Mouse (Mus musculus) CD4-positive, CD25-positive, alpha-beta regulatory T cell, adult 4 months (primary cell): ENCODE measurements around the gene Tns4. TPM values are rescaled to one million over a fixed set of nuclear protein-coding genes. Genes with fewer than 3 reads are reported as not detected.

Experiments used
- ATAC-seq: one replicate; pipeline ENCODE4 v1.8.0; 2017
- polyA plus RNA-seq, 2 experiments: library from polyadenylated mRNA; unstranded; fragments of 100-300 nt; shearing (Covaris generic); gene quantifications; one replicate each; pipeline ENCODE4 v1.2.1; 2017

Gene Tns4
- polyA plus RNA-seq, result under 1 TPM in 1 of 2 experiments, not detected in 1; 0.35 TPM

GRCm38 (mm10) chr11:99089077-99089601 lies at the start of gene Tns4:
Tns4 (minus strand) TSS chr11:99089306.
- ATAC-seq, result no peak

- ATAC-seq, result no peak
Observed at GRCm38 (mm10) chr11:99137385-99137784, 48.3 kb upstream of the Tns4 start.

DNA sequence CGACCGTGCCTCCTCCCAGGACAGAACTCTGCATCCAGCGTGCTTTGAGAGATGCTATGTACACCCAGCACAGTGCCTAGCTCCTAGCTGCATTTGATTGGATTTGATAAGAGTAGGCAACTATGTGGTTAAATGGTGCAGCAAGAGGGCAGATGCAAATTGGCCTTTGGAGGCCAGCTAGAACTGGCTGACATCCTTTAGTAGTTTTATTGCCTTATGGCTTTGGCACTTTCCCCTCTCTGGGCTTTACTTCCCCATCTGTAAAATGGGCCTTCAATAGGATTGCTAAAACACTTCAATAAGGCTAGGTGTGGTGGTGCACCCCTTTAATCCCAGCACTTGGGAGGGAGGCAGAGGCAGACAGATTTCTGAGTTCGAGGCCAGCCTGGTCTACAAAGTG lies 47.9 kb upstream of the Tns4 start:
- no peak for ATAC-seq

- ATAC-seq, result peak; percentile 65
Observed at GRCm38 (mm10) chr11:99136361-99136760, 47.3 kb upstream of the Tns4 start.

GRCm38 (mm10) chr11:99135047-99135440 lies 45.9 kb upstream of the Tns4 start:
- no peak for ATAC-seq

DNA sequence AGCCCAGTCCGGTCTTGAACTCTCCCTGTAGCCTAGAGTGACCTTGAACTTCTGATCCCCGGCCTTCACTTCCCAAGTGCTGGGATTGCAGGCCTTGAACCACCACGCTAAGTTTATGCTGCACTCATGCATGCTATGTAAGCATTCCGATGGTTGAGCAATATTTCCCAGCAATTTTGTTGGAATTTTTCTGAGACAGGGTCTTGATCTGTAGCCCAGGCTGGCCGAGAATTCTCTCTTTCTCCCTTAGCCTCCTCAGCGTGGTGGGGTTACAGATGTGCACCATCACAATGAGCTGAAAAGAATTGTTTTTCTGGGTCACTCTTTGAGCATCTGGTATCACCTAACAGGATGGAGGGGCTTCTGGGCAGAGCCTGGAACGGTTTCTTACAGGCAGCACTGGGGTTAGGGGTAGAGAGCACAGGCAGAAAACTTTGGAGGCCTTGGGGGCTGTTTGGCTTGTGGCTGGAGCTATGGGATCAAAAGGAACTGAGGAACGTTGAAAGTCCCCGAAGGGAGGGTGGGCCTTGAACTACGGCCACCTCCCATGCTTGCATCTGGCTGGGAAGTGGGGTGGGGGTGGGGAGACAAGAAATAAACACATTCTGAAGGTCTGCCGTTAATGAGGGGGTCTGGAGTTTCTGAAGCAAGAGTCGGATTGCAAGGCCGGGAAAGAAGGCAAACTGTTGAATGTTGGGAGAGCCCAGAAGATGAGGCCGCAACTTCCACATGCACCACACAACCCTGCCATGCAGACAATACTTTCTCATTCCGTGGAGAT lies 45.4 kb upstream of the Tns4 start:
- ATAC-seq, result no peak

GRCm38 (mm10) chr11:99133285-99133897 lies 44.3 kb upstream of the Tns4 start:
- no peak for ATAC-seq

DNA sequence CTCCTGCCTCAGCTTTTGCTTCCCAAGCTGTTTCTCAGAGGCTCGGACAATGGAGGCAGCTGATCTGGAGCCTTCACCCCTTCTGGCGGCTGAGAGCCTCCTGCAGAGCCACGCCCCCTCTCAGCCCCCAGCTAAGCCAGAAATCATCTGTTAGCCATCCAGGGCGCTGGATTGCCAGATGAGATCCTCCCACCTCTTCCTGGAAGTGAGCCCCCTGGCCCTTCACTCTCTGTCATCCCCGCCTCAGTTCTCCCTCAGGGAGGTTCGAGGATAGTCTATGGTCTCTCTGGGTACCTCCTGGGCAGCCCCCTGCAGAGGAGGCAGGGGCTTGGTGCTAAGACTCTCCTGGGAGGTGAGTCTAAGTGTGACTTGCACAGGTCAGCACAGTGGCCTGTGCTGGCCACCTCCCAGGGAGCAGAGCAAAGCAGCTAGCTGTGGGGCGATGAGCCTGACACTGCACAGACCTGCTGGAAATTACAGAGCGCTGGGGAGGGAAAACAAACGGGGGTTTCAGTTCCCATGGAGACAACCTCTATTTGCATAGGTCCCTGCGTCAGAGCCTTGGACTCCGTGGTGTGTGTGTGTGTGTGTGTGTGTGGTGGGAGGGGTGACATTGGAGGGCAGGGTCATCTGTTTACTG lies 43.1 kb upstream of the Tns4 start:
- ATAC-seq, result peak; percentile 47

DNA sequence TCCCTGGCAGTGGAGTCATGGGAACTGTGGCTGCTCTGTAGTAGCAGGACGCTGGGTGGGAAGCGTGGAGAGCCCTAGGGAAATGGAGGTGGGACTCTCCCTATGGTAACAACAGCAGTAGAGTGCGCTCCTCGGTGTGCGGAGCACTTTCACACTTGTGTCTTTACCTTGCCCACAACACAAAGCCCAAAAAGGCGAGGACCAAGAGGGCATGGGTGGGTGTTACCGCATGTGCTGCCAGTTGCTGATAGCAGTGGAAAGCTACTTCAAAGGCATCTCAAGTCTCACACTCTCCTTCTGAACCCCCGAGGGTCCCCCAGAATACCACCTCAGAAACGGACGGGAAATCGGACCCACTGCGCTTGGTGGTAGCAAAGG lies 42.3 kb upstream of the Tns4 start:
- peak; percentile 15 for ATAC-seq

DNA sequence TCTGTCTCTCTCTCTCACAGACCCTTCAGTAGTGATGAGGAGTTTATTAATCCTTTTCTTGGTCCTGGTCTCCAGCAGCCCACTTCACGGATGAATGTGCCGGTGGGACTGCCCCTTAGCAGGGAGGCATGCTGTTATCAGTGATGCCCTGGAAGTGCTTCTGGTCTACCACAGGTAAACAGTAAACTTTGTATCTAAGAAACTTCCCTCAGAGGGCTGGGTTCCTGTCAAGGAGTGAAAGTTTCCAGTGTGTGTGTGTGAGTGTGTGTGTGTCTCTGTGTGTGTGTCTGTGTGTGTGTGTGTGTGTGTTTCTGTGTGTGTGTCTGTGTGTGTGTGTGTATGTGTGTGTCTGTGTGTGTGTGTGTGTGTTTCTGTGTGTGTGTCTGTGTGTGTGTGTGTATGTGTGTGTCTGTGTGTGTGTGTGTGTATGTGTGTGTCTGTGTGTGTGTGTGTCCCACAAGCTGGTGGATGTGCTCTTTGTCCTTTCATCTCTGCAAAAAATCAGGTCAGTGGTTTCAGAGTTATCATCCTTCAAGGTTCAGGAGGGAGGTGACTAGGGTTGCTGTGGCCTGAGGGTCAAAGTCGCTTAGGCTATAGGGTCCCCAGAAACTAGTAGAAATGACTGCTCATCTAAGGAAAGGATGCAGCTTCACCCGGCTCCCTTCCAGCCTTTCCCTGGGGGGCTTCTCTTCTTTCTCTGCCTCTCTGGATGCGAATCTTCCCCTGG lies 41.8 kb upstream of the Tns4 start:
- ATAC-seq, result peak; percentile 80

DNA sequence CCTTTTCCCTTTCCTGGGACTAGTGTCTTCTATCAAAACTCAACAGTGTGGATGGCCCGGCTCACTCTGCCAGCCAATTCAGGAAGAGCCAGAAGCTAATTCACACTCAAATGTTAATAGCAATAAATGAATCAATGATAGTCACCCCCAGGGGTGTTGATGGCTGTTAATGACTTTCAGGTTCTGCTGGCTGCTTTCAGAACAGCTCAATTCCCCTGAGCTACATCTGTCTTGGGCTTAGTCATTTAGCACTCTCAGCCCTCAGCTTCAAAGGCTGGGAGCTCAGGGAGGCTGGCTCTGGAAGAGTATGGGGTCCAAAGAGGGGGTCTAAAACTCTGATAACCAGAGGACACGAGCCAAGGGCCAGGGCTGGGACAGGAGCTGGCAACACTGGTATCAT lies 40.2 kb upstream of the Tns4 start:
- ATAC-seq, result no peak

DNA sequence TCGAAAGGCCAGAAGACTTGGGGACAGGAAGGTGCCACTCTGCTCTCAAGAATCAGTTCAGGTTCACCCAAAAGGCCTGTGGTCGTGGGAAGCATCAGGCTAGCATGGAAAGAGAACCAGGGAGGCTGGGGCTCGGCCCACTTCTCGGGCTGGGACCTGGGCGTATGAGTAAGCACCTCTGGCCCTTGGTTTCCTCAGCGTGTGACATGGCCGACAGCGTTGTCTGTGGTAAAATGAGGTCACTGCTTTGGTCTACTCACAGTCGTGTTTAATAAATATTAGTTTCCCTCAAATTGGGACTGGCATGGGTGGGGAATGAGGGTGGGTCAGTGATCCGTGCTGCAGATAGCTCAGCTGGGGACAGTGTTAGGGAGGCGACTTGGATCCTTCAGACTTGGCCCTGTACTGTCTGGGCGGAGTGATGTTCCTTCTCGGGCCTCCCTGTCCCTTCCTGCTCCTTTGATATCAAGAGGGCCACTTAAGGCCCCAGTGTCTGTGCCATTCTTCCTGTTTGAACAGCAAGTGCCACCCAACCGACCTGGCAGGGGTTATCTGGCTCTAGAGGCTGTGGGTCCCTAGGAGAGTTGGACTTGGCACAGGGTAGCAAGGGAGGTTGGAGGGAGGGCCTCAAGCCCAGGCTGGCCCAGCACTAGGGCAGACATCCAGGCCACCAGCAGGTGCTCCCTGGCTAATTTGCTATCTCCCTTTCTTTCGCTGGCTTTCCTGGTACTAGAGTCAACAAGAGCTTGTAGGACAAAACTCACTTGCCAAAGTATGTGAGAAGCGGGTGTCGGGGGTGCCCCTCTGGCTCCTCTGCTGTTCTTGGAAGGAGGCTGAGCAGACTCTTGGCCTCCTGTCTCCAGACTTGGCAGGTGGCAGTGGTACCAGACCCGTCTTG lies 38.9 kb upstream of the Tns4 start:
- ATAC-seq, result no peak

DNA sequence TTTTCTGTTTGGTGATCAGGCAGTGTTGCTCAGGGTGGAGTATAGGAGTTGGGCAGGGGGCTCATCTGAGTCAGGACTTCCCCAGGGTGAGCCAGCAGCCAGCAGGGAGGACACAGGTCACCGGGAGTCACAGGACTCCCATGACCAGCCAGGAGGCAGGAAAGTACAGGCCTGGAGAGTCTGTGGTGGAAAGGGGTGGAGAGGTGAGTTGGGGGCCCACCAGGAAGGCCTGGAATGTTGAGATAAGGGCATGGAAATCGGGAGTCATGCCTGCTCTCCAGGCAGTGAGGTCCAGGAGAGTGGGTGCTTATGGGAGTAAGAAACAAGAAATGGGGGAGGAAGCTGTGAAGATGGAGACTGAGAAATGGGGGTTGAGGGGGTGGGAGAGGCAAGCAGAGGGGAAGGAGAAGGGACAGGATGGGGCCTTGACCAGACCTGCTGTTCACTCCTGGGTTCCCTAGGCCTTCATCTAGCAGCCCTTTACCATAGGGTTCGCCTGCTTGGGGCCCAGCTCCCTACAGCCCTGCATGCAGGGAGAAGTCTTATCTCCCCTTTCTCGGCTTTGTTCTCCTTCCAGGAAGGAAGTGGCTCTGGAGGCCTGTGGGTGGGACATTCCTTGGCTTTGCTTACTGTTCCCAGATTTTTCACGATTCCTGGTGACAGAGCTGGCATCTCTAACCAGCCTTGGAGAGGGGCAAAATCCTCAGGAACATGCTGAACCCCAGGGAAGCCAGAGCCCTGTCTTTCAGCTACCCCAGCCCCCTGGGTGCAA lies 37.6 kb upstream of the Tns4 start:
- no peak for ATAC-seq

GRCm38 (mm10) chr11:99124635-99125029 lies 35.5 kb upstream of the Tns4 start:
- peak; percentile 11 for ATAC-seq

GRCm38 (mm10) chr11:99123977-99124634 lies 35.0 kb upstream of the Tns4 start:
- peak; percentile 68 for ATAC-seq

GRCm38 (mm10) chr11:99122703-99123102 lies 33.6 kb upstream of the Tns4 start:
- ATAC-seq, result no peak

DNA sequence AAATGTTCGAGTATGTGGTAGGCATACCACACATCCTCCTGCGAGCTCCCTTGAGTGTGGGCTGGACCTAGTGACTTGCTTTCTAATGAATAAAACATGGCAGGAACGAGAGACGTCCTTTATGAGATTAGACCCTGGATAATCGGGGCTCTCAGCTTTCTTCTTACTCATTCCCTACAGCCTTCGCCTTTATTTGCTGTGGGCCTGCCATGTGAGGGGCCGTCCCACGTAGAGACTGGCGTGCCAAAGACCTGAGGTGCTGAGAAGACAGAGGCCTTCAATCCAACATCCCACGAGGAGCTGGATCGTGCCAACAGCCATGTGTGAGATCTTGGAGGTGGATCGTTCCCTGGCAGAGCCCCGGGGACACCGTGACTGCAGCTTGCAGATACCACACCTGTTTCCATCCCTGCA lies 32.1 kb upstream of the Tns4 start:
- no peak for ATAC-seq

- ATAC-seq, result no peak
Observed at GRCm38 (mm10) chr11:99120524-99121217, 31.6 kb upstream of the Tns4 start.

- ATAC-seq, result no peak
Observed at GRCm38 (mm10) chr11:99118963-99119362, 29.9 kb upstream of the Tns4 start.

GRCm38 (mm10) chr11:99118420-99118819 lies 29.3 kb upstream of the Tns4 start:
- ATAC-seq, result no peak
